Mouse (Mus musculus): ENCODE data around the gene Ubp1.

DNA sequence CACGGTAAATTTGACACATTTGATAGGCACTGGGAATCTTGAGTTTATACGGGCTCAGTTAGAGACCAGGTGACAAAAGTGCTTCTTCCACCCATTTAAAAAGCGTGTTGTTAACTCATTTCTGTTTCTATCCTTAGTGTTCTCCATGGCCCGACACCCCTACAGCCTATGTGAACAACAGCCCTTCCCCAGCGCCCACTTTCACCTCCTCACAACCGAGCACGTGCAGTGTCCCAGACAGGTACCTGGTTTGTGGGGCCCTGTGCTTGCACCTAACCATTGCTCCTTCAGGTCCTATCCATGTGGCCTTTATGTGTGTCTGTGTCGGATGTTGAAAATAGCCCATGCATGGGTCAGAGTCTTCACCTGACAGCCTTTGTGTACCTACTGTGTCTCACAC lies 33.7 kb downstream of the Ubp1 start:
- TF ChIP-seq CTCF (IDR thresholded peaks at IDR 0.05; ENCODE audit: borderline replicate concordance, insufficient read depth, low read length) (no peak), POLR2A (IDR thresholded peaks at IDR 0.05; ENCODE audit: low read depth, low read length) (no peak)

All from embryonic fibroblast, embryonic 13.5 days (primary cell).